Mouse (Mus musculus) lung, embryonic 15.5 days (tissue): ENCODE data around the gene Agfg1. TPM values are rescaled to one million over a fixed set of nuclear protein-coding genes. Genes with fewer than 3 reads are reported as not detected.

Experiments used
- ATAC-seq: fragments of 200-750 bp; cut with Nextera tagmentation; 2 replicates; pipeline ENCODE4 v1.8.0; 2017; ENCODE audit warnings: moderate number of reproducible peaks, borderline replicate concordance; ENCODE audit not compliant: low FRiP score, low TSS enrichment; ENCODE audit errors: extremely low read depth
- H3K27ac ChIP-seq: fragments of 300-500 bp; sonication (generic); 2 replicates; pipeline ENCODE4 v1.5.1; 2015; ENCODE audit warnings: moderate library complexity, mild to moderate bottlenecking, inconsistent platforms
- H3K27me3 ChIP-seq: fragments of 300-500 bp; sonication (generic); 2 replicates; pipeline ENCODE4 v1.6.1; 2015; ENCODE audit warnings: inconsistent platforms
- H3K36me3 ChIP-seq: fragments of 300-500 bp; sonication (generic); 2 replicates; pipeline ENCODE4 v1.6.1; 2015; ENCODE audit warnings: inconsistent platforms
- H3K4me1 ChIP-seq: fragments of 300-500 bp; sonication (generic); 2 replicates; pipeline ENCODE4 v1.6.1; 2015; ENCODE audit warnings: inconsistent platforms
- H3K4me2 ChIP-seq: fragments of 300-500 bp; sonication (generic); 2 replicates; pipeline ENCODE4 v1.6.1; 2015; ENCODE audit warnings: inconsistent platforms, mild to moderate bottlenecking, moderate library complexity
- H3K4me3 ChIP-seq: fragments of 300-500 bp; sonication (generic); 2 replicates; pipeline ENCODE4 v1.5.1; 2015; ENCODE audit warnings: mild to moderate bottlenecking, inconsistent platforms
- H3K9ac ChIP-seq: fragments of 300-500 bp; sonication (generic); 2 replicates; pipeline ENCODE4 v1.6.1; 2015; ENCODE audit warnings: inconsistent platforms
- H3K9me3 ChIP-seq: fragments of 300-500 bp; sonication (generic); 2 replicates; pipeline ENCODE4 v1.6.1; 2016; ENCODE audit warnings: inconsistent platforms
- WGBS: fragments of 180-500 bp; shearing (Covaris S2); methylation state at CpG from one replicate; pipeline ENCODE4 v1.1.7; 2015; 5-methylcytosine and 5-hydroxymethylcytosine counted together
- polyA plus RNA-seq: library from polyadenylated mRNA; unstranded; fragments of >200 nt; fragmentation: Nextera tagmentation; extraction: Ambion mirVana; gene quantifications from 2 replicates; pipeline ENCODE4 v1.2.1, GENCODE M21; 2015

Gene Agfg1
- polyA plus RNA-seq, 1 experiment from 2014 or later = 32.3 TPM

- Histone ChIP-seq H3K36me3 (no peaks in the 10 kb centered on the region), H3K9me3 (no peaks in the 10 kb centered on the region), H3K4me2 (no peak overlapping the region), H3K27ac (no peak overlapping the region), H3K4me1 (no peaks in the 10 kb centered on the region), H3K9ac (no peak overlapping the region), H3K4me3 (no peak overlapping the region), H3K27me3 (no peaks in the 10 kb centered on the region)
- ATAC-seq = no peak
- WGBS = 83% methylated on average over 7 of the region's 7 CpGs
These were observed 13.5 kb upstream of the Agfg1 start for GRCm38 (mm10) chr1:82825783-82826182.

- Histone ChIP-seq H3K9ac (no peak overlapping the region), H3K36me3 (no peaks in the 10 kb centered on the region), H3K4me1 (no peaks in the 10 kb centered on the region), H3K4me3 (no peak overlapping the region), H3K4me2 (no peak overlapping the region), H3K27me3 (no peaks in the 10 kb centered on the region), H3K9me3 (no peaks in the 10 kb centered on the region), H3K27ac (no peak overlapping the region)
- no peak for ATAC-seq
- 39% methylated on average over 5 of the region's 5 CpGs for WGBS
These were observed 12.4 kb upstream of the Agfg1 start for GRCm38 (mm10) chr1:82826911-82827310.

GRCm38 (mm10) chr1:82830771-82831170 lies 8.5 kb upstream of the Agfg1 start:
- H3K4me1 ChIP-seq = no peaks in the 10 kb centered on the region
- no peak overlapping the region for H3K27ac ChIP-seq
- no peak overlapping the region for H3K4me2 ChIP-seq
- ATAC-seq = no peak
- H3K4me3 ChIP-seq = no peak overlapping the region
- H3K9me3 ChIP-seq = no peaks in the 10 kb centered on the region
- H3K27me3 ChIP-seq = no peaks in the 10 kb centered on the region
- H3K9ac ChIP-seq = no peak overlapping the region
- H3K36me3 ChIP-seq = no peaks in the 10 kb centered on the region
- WGBS = 79% methylated on average over 1 of the region's 1 CpGs

- Histone ChIP-seq H3K36me3 (no peaks in the 10 kb centered on the region), H3K9ac (no peak overlapping the region), H3K27ac (no peak overlapping the region), H3K9me3 (no peaks in the 10 kb centered on the region), H3K27me3 (no peaks in the 10 kb centered on the region), H3K4me3 (no peak overlapping the region), H3K4me2 (no peak overlapping the region), H3K4me1 (no peaks in the 10 kb centered on the region)
- ATAC-seq = no peak; the same call in 1 of the 2 replicates
- WGBS = 55% methylated on average over 9 of the region's 9 CpGs
These were observed 7.6 kb upstream of the Agfg1 start for GRCm38 (mm10) chr1:82831547-82832240.

DNA sequence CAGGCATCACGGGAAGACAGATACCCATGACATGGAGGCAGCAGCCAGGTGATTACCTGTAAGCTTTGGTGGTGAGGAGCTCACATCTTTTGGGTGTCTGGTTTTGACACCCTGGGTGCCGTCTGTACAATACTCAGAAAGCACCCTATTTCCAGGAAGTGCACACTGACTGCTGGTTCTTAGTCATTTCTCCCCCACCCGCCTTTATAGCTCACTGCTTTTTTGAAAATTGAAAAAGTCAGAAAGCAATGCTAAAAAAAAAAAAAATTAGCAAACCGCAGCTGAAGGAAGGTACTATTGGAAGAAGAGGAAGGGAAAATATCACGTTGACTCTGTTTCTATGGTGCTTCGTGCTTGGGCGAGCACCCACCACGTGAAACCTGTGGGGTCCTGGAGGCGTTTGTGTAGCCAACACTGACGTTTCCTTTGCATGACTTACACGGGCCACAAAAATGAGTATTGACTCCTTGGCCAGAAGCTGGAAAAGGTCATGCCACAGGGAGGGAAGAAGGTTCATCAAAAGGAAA lies 6.7 kb upstream of the Agfg1 start:
- H3K9me3 ChIP-seq = no peaks in the 10 kb centered on the region
- no peak overlapping the region for H3K4me3 ChIP-seq
- H3K27me3 ChIP-seq = no peaks in the 10 kb centered on the region
- H3K9ac ChIP-seq = no peak overlapping the region
- H3K4me2 ChIP-seq = no peak overlapping the region
- no peaks in the 10 kb centered on the region for H3K36me3 ChIP-seq
- H3K27ac ChIP-seq = no peak overlapping the region
- WGBS = 70% methylated on average over 11 of the region's 11 CpGs
- H3K4me1 ChIP-seq = no peaks in the 10 kb centered on the region
- no peak for ATAC-seq

- 86% methylated on average over 2 of the region's 2 CpGs for WGBS
- Histone ChIP-seq H3K9ac (no peak overlapping the region), H3K4me3 (no peak overlapping the region), H3K4me1 (no peaks in the 10 kb centered on the region), H3K9me3 (no peaks in the 10 kb centered on the region), H3K27me3 (no peaks in the 10 kb centered on the region), H3K36me3 (no peaks in the 10 kb centered on the region), H3K27ac (no peak overlapping the region), H3K4me2 (no peak overlapping the region)
- ATAC-seq = no peak
These were observed 5.8 kb upstream of the Agfg1 start for GRCm38 (mm10) chr1:82833501-82833900.

- H3K4me2 ChIP-seq = no peak overlapping the region
- no peak for ATAC-seq
- H3K9ac ChIP-seq = no peak overlapping the region
- no peak overlapping the region for H3K27ac ChIP-seq
- WGBS = 47% methylated on average over 8 of the region's 8 CpGs
- no peaks in the 10 kb centered on the region for H3K4me1 ChIP-seq
- no peak overlapping the region for H3K4me3 ChIP-seq
- no peaks in the 10 kb centered on the region for H3K36me3 ChIP-seq
- H3K9me3 ChIP-seq = no peaks in the 10 kb centered on the region
- no peaks in the 10 kb centered on the region for H3K27me3 ChIP-seq
These were observed 4.7 kb upstream of the Agfg1 start for GRCm38 (mm10) chr1:82834572-82834971.

- H3K4me2 ChIP-seq = no peak overlapping the region
- peaks cover 9% of the 10 kb centered on the region for H3K4me1 ChIP-seq
- H3K36me3 ChIP-seq = no peaks in the 10 kb centered on the region
- no peaks in the 10 kb centered on the region for H3K27me3 ChIP-seq
- no peaks in the 10 kb centered on the region for H3K9me3 ChIP-seq
- ATAC-seq = no peak
- WGBS = 72% methylated on average over 13 of the region's 13 CpGs
- no peak overlapping the region for H3K27ac ChIP-seq
- H3K4me3 ChIP-seq = no peak overlapping the region
- no peak overlapping the region for H3K9ac ChIP-seq
These were observed 2.7 kb upstream of the Agfg1 start for GRCm38 (mm10) chr1:82836342-82837217.

- Histone ChIP-seq H3K9me3 (no peaks in the 10 kb centered on the region), H3K9ac (no peak overlapping the region), H3K4me1 (peaks cover 9% of the 10 kb centered on the region), H3K36me3 (no peaks in the 10 kb centered on the region), H3K27ac (no peak overlapping the region), H3K4me2 (no peak overlapping the region), H3K27me3 (no peaks in the 10 kb centered on the region), H3K4me3 (no peak overlapping the region)
- no peak for ATAC-seq
- WGBS = 56% methylated on average over 6 of the region's 6 CpGs
These were observed 1.7 kb upstream of the Agfg1 start for GRCm38 (mm10) chr1:82837579-82837978.

DNA sequence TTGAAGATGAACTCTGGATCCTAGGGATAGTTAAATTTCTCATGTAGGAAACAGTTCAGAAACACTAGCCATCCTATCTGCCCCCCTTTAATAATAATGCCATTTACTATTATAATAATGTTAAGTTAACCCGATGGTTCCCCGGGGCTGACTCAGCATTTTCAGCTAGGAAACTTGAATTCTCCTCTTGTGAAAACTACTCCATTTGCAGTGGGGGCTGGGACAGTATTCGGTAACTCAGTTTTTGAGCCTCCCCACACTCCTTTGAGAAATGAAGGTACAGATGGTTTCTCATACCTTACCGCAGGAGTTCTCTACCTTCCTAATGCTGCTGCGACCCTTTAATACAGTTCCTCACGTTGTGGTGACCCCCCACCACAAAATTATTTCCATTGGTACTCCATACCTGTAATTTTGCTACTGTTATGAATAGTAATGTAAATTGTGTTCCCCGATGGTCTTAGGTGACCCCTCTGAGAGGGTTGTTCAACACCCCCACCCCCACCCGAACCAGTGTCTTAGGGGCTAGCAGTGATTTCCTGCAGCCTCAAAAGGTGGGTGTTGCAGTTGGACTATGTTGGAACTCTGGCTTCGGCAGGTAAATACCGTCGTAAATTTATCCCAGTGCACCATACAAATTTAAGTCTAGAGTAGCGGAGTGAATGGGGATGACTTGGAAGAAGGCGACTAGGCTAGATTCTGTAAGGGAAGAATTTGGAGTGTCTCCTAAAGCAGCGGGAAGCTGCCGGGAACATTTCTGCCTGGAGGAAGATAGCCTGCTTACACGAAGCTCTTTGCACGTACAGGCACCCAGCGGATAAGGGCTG lies 601 bp upstream of the Agfg1 start:
- Histone ChIP-seq H3K36me3 (no peaks in the 10 kb centered on the region), H3K9me3 (no peaks in the 10 kb centered on the region), H3K4me3 (peak overlapping the region; percentile 80), H3K4me1 (peaks cover 11% of the 10 kb centered on the region), H3K27ac (no peak overlapping the region), H3K27me3 (no peaks in the 10 kb centered on the region), H3K9ac (no peak overlapping the region), H3K4me2 (peak overlapping the region; percentile 64)
- ATAC-seq = peak; percentile 4; the same call in 1 of the 2 replicates
- 31% methylated on average over 18 of the region's 18 CpGs for WGBS

- Histone ChIP-seq H3K36me3 (no peaks in the 10 kb centered on the region), H3K4me1 (peaks cover 15% of the 10 kb centered on the region), H3K4me2 (peak overlapping the region; percentile 87), H3K4me3 (peak overlapping the region; percentile 80), H3K27me3 (no peaks in the 10 kb centered on the region), H3K9ac (peak overlapping the region; percentile 92), H3K27ac (peak overlapping the region; percentile 69), H3K9me3 (no peaks in the 10 kb centered on the region)
- ATAC-seq = peak; percentile 84
- under 1% methylated on average over 78 of the region's 86 CpGs for WGBS
These were observed 535 bp downstream of the Agfg1 start for GRCm38 (mm10) chr1:82839614-82840421.
